Comparison of ENCODE assay signal across 19 mouse cellular contexts in genomic region chr11:48795221-48795620, GRCm38 (mm10). TPM values are rescaled to one million over a fixed set of nuclear protein-coding genes. Genes with fewer than 3 reads are reported as not detected.
DNase-seq lines count a peak whose midpoint lies in the region; ATAC-seq and TF ChIP-seq lines count a peak whose summit lies in the region.
"Had no signal": no experiment of that assay in that cellular context is flagged by ENCODE, and none has a peak within 500 bp of the region (broad histone marks: within the 10 kb centered on the region; RNA-seq: fewer than 3 reads in every experiment).

No protein-coding gene starts in this region.

- DNase-seq in heart, postnatal 4 days, result peak; percentile 30
- no peak for DNase-seq in heart, adult 11 months
- DNase-seq in lung, postnatal 36 days, result peak; percentile 52
- DNase-seq in lung, postnatal 10 days, result no peak
- DNase-seq in B cell, adult 2 months, result peak; percentile 62 to 66
- peak; percentile 36 to 39 for DNase-seq in thymus, postnatal 36 days
- no peak for DNase-seq in midbrain, postnatal 0 days (ENCODE audit: low spot score)
- DNase-seq: adrenal gland, adult 8-10 months; cerebellum, adult 11 months; cerebellum, adult 8-10 months; embryo, embryonic 11 days; heart, postnatal 36 days had no signal

- TF ChIP-seq CTCF in midbrain, postnatal 0 days (IDR thresholded peaks at IDR 0.05), result no peak

- no peak overlapping the region for H3K9ac ChIP-seq in midbrain, postnatal 0 days (replicated peaks; ENCODE audit: low read length, poor library complexity, severe bottlenecking)
- H3K9ac ChIP-seq: embryonic facial prominence, embryonic 15.5 days; heart, embryonic 12.5 days; hindbrain, embryonic 12.5 days had no signal

- no peaks in the 10 kb centered on the region for H3K4me1 ChIP-seq in midbrain, postnatal 0 days (ENCODE audit: insufficient read depth, low read length)

- H3K27me3 ChIP-seq in midbrain, postnatal 0 days (ENCODE audit: insufficient read depth, low read length), result no peaks in the 10 kb centered on the region
- H3K27me3 ChIP-seq: embryonic facial prominence, embryonic 15.5 days; heart, embryonic 12.5 days; hindbrain, embryonic 12.5 days had no signal

- no peaks in the 10 kb centered on the region for H3K9me3 ChIP-seq in midbrain, postnatal 0 days (ENCODE audit: low read length)
- H3K9me3 ChIP-seq: embryonic facial prominence, embryonic 15.5 days; forebrain, embryonic 10.5 days; heart, embryonic 12.5 days; hindbrain, embryonic 12.5 days had no signal

- H3K4me2 ChIP-seq in midbrain, postnatal 0 days (ENCODE audit: low read depth, low read length, poor library complexity, severe bottlenecking), result no peak overlapping the region
- H3K4me2 ChIP-seq: embryonic facial prominence, embryonic 15.5 days; heart, embryonic 12.5 days; hindbrain, embryonic 12.5 days had no signal

- no peaks in the 10 kb centered on the region for H3K36me3 ChIP-seq in midbrain, postnatal 0 days (ENCODE audit: insufficient read depth, low read length)
- H3K36me3 ChIP-seq: embryonic facial prominence, embryonic 15.5 days; forebrain, embryonic 10.5 days; heart, embryonic 12.5 days; hindbrain, embryonic 12.5 days had no signal

- no peak overlapping the region for H3K27ac ChIP-seq in midbrain, postnatal 0 days (ENCODE audit: low read depth, low read length)
- H3K27ac ChIP-seq: embryonic facial prominence, embryonic 15.5 days; forebrain, embryonic 10.5 days; hindbrain, embryonic 12.5 days had no signal

- no peak for ATAC-seq in midbrain, postnatal 0 days (ENCODE audit: low FRiP score)
- ATAC-seq: forebrain, embryonic 14.5 days; hindbrain, embryonic 16.5 days had no signal

- 87% methylated on average over 7 of the region's 7 CpGs for WGBS in midbrain, postnatal 0 days

- no peak overlapping the region for H3K4me3 ChIP-seq in midbrain, postnatal 0 days (ENCODE audit: low read depth, low read length)
- H3K4me3 ChIP-seq: embryonic facial prominence, embryonic 15.5 days; erythroblast, embryonic 14.5 days; forebrain, embryonic 10.5 days; heart, embryonic 12.5 days; hindbrain, embryonic 12.5 days had no signal

RNA-seq across cellular contexts. Expression of gene Rack1, which starts 4.9 kb away (rescaled TPM):
- total RNA-seq in heart, postnatal 4 days (2021), result 100 to 1,000 TPM; 642 to 663 TPM
- 932 and 1,043 TPM in 2 replicates for total RNA-seq in midbrain, postnatal 0 days (2014; rRNA removed)
- polyA plus RNA-seq in midbrain, postnatal 0 days (2015; fragmentation: Nextera tagmentation; extraction: Ambion mirVana), result 317 and 331 TPM in 2 replicates

RNA-seq across cellular contexts. Expression of gene Trim41, which starts 21.9 kb away (rescaled TPM):
- 10 to 100 TPM; 36.0 to 40.1 TPM for total RNA-seq in heart, postnatal 4 days (2021)
- total RNA-seq in midbrain, postnatal 0 days (2014; rRNA removed), result 38.9 and 41.5 TPM in 2 replicates
- 5.0 and 5.1 TPM in 2 replicates for polyA plus RNA-seq in midbrain, postnatal 0 days (2015; fragmentation: Nextera tagmentation; extraction: Ambion mirVana)

RNA-seq across cellular contexts. Expression of gene Trim7, which starts 30.7 kb away (rescaled TPM):
- total RNA-seq in heart, postnatal 4 days (2021), result 1 to 10 TPM; 5.3 to 5.5 TPM
- 7.7 and 8.6 TPM in 2 replicates for total RNA-seq in midbrain, postnatal 0 days (2014; rRNA removed)
- polyA plus RNA-seq in midbrain, postnatal 0 days (2015; fragmentation: Nextera tagmentation; extraction: Ambion mirVana), result 3.4 and 3.7 TPM in 2 replicates
- polyA plus RNA-seq: erythroblast, embryonic 14.5 days had no signal

RNA-seq across cellular contexts. Expression of gene Gm12184, which starts 31.2 kb away (rescaled TPM):
- 1 to 10 TPM; 4.8 to 5.1 TPM for total RNA-seq in heart, postnatal 4 days (2021)
- 4.3 and 8.2 TPM in 2 replicates for total RNA-seq in midbrain, postnatal 0 days (2014; rRNA removed)
- polyA plus RNA-seq in midbrain, postnatal 0 days (2015; fragmentation: Nextera tagmentation; extraction: Ambion mirVana), result 2.4 and 3.0 TPM in 2 replicates

Comparison
In these comparisons a context has a peak if more than half of its experiments do, and no peak if none do; other contexts are left out.
1. DNase-seq: peak in heart, postnatal 4 days (single experiment), lung, postnatal 36 days (single experiment), B cell, adult 2 months (2 of 2) and thymus, postnatal 36 days (2 of 2); none in heart, adult 11 months (single experiment), lung, postnatal 10 days (single experiment) and midbrain, postnatal 0 days (single experiment).